Mouse (Mus musculus): ENCODE data around the gene Grb7. TPM values are rescaled to one million over a fixed set of nuclear protein-coding genes. Genes with fewer than 3 reads are reported as not detected.

Grb7 gene
- polyA plus RNA-seq, 1 experiment from 2014 or later: 1.3 TPM

DNA sequence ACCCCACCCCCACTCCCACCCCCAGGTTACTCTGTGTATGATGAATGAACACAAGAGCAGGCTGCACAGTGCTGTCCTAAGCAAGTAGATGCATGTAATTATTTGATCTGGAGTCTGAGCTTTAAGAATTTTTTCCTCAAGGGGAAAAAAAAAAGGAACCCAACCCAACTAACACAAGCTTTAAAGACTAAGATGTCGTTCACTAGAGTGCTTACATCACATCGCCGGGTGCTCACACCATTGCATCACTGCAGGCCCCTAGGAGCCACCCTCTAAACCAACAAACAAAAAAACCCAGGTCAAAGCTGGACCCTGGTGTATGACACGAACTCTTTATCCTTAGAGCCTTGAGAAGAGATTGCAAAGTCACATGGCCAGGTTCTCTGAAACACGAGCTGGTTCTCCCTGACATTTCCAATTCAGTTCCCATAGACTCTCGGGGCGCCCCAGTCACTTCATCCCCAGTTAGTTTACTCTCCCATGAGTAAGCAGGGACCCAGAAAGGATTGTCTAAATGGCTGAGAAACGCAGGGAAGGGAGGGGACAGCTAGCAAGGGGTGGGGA is 27.8 kb downstream of the Grb7 start:
- H3K4me3 ChIP-seq: no peak overlapping the region
- no peak for ATAC-seq (replicated peaks; ENCODE audit: insufficient number of reproducible peaks, insufficient read depth, low FRiP score, low read depth)
- H3K27me3 ChIP-seq: no peaks in the 10 kb centered on the region
- WGBS: 53% methylated on average over 8 of the region's 8 CpGs
- no peak overlapping the region for H3K27ac ChIP-seq
- no peaks in the 10 kb centered on the region for H3K36me3 ChIP-seq
- H3K9me3 ChIP-seq (replicated peaks): no peaks in the 10 kb centered on the region
- H3K9ac ChIP-seq: no peak overlapping the region
- H3K4me2 ChIP-seq: no peak overlapping the region
- H3K4me1 ChIP-seq (replicated peaks): no peaks in the 10 kb centered on the region

DNA sequence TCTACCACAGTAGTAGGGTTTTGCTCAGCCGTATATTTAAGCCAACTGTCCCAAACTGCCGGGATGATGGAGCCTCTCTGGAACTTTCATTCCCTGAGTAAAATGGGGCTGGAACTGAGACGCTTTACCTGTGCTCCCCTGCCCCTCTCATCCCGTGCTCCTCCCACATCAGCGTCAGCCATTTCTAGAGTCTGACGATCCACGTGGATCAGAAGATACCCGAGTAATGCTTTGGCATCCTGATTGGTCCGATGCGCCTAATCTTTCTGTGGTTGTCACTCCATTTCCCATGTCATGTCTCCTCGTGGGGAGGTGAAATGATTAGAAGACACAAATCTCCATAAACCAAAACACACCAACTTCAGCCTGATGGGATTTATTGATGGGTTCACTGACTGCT is 28.8 kb downstream of the Grb7 start:
- Histone ChIP-seq H3K9me3 (replicated peaks) (no peaks in the 10 kb centered on the region), H3K27ac (no peak overlapping the region), H3K4me3 (no peak overlapping the region), H3K4me1 (replicated peaks) (no peaks in the 10 kb centered on the region), H3K9ac (no peak overlapping the region), H3K4me2 (no peak overlapping the region), H3K36me3 (no peaks in the 10 kb centered on the region), H3K27me3 (no peaks in the 10 kb centered on the region)
- 87% methylated on average over 11 of the region's 11 CpGs for WGBS
- no peak for ATAC-seq (replicated peaks; ENCODE audit: insufficient number of reproducible peaks, insufficient read depth, low FRiP score, low read depth)

DNA sequence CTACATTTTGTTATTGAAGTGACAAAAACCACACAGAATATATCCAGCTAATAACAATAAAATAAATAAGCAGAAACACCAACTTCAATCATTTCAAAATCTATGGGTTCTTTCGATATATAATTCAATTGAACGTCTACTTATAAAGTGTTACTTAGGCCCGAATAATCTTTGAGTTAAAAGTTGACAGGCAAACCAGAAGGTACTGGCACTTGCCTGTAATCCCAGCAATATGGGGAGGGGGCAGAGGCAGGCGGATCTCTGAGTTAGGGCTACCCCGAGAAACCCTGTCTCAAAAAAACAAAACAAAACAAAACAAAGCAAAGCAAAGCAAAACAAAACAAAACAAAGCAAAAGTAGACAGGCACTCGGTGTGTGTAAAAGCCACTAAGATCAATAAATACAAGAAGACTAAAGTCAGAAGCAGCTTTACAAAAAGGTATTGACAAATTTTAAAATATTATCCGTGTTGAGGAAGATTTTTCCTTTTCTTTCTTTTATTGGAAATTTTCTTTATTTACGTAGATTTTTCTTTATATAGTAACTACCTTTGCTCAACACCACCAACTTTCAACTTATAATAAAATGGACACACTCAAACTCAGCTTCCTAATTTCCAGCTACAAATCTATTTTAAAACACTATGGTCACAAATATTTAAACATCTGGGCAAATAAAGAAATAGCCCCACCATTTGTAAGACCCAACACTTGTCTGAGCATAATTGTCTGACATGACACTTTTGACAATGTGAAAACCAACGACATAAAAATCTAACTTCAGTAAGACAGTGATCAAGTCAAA is 29.6 kb downstream of the Grb7 start:
- Histone ChIP-seq H3K9me3 (replicated peaks) (no peaks in the 10 kb centered on the region), H3K4me2 (no peak overlapping the region), H3K36me3 (no peaks in the 10 kb centered on the region), H3K9ac (no peak overlapping the region), H3K4me3 (no peak overlapping the region), H3K27me3 (no peaks in the 10 kb centered on the region), H3K4me1 (replicated peaks) (peaks cover 2% of the 10 kb centered on the region; the same call in 1 of the 2 replicates), H3K27ac (no peak overlapping the region)
- 85% methylated on average over 9 of the region's 9 CpGs for WGBS
- no peak for ATAC-seq (replicated peaks; ENCODE audit: insufficient number of reproducible peaks, insufficient read depth, low FRiP score, low read depth)

DNA sequence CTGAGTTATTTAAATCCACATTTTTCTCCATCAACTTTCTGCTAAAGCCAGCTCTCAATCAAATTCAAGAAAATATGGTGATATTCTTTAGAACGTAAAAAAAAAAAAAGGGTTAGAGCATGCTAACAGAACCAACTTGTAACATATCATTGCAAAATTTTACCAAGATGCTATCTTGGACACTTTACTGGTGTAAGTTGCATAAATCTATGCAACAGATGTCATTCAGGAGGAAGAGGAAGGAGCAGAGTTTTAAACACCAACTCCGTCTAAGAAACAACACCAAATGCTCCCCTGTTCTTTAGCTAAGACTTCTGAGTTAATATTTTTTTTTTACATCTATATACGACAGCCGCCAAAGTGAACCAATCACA is 30.2 kb downstream of the Grb7 start:
- no peak overlapping the region for H3K4me3 ChIP-seq
- no peaks in the 10 kb centered on the region for H3K9me3 ChIP-seq (replicated peaks)
- no peak for ATAC-seq (replicated peaks; ENCODE audit: insufficient number of reproducible peaks, insufficient read depth, low FRiP score, low read depth)
- WGBS: 55% methylated on average over 4 of the region's 4 CpGs
- no peak overlapping the region for H3K27ac ChIP-seq
- H3K9ac ChIP-seq: no peak overlapping the region
- H3K36me3 ChIP-seq: no peaks in the 10 kb centered on the region
- no peaks in the 10 kb centered on the region for H3K27me3 ChIP-seq
- H3K4me1 ChIP-seq (replicated peaks): peaks cover 3% of the 10 kb centered on the region; the same call in 1 of the 2 replicates
- no peak overlapping the region for H3K4me2 ChIP-seq

DNA sequence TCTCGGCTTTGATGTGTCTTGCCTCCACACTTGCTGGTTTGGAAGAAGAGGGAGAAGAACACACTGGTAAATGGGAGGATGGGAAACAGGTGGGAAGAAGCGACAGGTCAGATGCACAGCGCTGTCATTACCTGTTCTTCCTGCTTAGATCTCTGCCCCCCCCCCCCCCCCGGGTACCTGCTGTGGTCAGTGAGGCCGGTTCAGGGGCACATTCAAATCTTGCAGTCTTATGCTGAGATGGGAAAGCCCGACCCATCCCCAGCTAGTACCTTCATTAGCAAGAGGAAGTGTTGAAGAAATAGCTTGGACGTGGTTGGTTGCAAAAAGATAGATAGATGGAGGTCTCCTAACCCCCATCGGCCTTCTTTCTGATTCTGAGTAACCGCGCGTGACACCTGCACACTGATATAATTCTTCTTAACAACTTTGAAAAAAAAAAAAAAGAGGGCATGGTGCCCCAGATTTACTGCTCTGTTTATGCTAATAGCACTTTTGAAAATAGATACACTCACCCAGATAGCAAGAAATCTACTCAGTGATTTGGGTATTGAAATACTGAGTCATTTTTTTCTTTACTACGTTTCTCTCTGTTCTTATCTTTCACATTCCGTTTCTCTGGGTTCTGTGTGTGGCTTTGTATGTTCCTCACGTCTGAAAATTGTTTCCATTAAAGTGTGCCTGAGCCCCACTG is 31.0 kb downstream of the Grb7 start:
- H3K9ac ChIP-seq: no peak overlapping the region
- no peaks in the 10 kb centered on the region for H3K9me3 ChIP-seq (replicated peaks)
- no peak overlapping the region for H3K27ac ChIP-seq
- no peak for ATAC-seq (replicated peaks; ENCODE audit: insufficient number of reproducible peaks, insufficient read depth, low FRiP score, low read depth)
- WGBS: 59% methylated on average over 14 of the region's 14 CpGs
- H3K27me3 ChIP-seq: no peaks in the 10 kb centered on the region
- H3K4me3 ChIP-seq: no peak overlapping the region
- no peaks in the 10 kb centered on the region for H3K36me3 ChIP-seq
- no peak overlapping the region for H3K4me2 ChIP-seq
- peaks cover 3% of the 10 kb centered on the region; the same call in 1 of the 2 replicates for H3K4me1 ChIP-seq (replicated peaks)

DNA sequence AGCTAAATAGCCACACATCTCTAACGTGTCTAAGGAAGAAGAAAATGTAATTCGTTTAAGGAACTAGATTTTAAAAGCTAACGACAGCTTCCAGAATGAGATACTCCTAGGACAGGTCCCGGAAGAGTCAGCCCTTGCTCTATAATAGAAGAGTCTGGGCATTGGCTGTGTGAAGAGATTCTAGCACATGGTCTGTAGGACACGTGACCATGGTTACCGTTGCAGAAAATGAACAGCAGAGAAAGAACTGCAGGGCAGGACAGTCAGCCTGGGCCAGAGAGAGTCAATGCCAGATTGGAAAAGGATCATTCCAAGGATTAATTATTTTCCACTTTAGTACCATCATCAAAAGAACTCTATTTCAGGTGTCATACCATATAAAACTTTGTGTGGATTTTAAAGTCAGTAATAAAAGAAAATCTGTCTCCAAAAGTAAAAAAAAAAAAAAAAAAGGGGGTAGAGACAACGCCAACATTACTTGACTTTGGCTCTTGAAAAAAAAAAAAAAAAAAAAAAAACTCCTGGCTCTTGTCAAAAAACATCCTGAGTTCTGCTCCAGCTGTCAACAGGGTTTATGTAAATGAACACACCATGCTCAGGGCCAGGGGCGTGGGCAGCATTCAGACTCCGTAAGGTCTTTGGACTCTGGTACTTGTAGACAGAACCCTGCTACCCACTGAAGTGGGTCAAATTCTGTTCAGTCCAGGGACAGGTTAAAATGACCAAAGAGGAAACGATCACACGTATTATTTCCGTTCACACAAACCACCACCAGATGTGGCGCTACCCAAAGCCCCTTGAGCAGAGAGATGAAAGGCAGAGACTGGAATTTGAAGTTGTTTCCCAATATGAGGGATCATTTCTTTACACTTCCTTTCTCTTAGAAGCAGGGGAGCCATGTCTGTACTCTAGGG is 33.1 kb downstream of the Grb7 start:
- WGBS: 66% methylated on average over 13 of the region's 13 CpGs
- no peak overlapping the region for H3K27ac ChIP-seq
- H3K9me3 ChIP-seq (replicated peaks): no peaks in the 10 kb centered on the region
- no peak overlapping the region for H3K4me3 ChIP-seq
- no peaks in the 10 kb centered on the region for H3K36me3 ChIP-seq
- H3K9ac ChIP-seq: no peak overlapping the region
- H3K27me3 ChIP-seq: no peaks in the 10 kb centered on the region
- H3K4me2 ChIP-seq: no peak overlapping the region
- H3K4me1 ChIP-seq (replicated peaks): peaks cover 3% of the 10 kb centered on the region; the same call in 1 of the 2 replicates
- no peak for ATAC-seq (replicated peaks; ENCODE audit: insufficient number of reproducible peaks, insufficient read depth, low FRiP score, low read depth)

DNA sequence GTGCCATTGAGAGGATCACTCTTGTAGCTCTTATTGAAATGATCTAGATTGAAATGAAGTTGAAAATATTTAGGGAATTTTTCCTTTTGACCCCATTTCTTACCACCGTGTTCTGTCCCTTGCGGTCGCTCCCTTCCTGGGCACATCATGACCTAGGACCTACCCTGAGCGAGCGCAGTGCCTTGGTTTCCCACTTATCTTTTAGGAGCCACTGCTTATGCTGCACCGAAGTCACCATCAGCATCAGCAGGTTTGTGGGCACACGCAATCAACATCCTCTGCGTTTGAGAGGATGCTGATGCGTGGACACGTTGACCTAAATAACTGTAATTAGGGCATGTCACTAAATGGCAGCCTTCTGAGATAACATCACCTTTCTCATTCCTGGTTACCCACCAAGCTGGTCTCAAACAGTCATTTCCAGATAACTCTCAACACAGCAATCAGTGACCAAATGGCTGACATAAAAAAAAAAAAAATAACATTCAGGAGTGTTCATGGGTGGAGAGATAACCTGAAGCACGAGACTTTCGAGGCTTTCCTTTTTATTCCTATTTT is 33.8 kb downstream of the Grb7 start:
- Histone ChIP-seq H3K27me3 (no peaks in the 10 kb centered on the region), H3K9ac (no peak overlapping the region), H3K27ac (no peak overlapping the region), H3K9me3 (replicated peaks) (no peaks in the 10 kb centered on the region), H3K36me3 (no peaks in the 10 kb centered on the region), H3K4me1 (replicated peaks) (peaks cover 3% of the 10 kb centered on the region; the same call in 1 of the 2 replicates), H3K4me3 (no peak overlapping the region), H3K4me2 (no peak overlapping the region)
- 74% methylated on average over 12 of the region's 12 CpGs for WGBS
- ATAC-seq (replicated peaks; ENCODE audit: insufficient number of reproducible peaks, insufficient read depth, low FRiP score, low read depth): no peak

DNA sequence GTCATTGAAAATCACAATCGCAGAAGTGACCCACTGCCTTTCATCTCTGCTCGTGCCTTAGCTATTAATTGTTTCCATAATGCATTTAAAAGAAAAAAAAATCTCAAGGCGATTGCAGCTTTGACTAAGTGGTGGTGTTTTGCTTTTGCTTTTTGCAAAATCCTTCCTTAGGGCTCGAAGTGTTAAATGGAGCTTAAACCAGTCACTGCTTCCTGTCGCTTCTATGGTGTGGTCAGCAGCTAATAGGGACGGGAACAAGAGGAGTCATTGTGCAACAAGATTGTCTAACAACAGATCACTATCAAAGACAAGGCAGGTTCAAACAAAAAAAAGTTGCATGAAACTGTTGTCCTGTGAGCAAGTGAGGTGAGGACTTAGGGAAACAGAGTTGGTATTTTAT is 35.0 kb downstream of the Grb7 start:
- WGBS: 64% methylated on average over 6 of the region's 6 CpGs
- Histone ChIP-seq H3K27ac (no peak overlapping the region), H3K9ac (no peak overlapping the region), H3K27me3 (no peaks in the 10 kb centered on the region), H3K4me1 (replicated peaks) (peaks cover 3% of the 10 kb centered on the region; the same call in 1 of the 2 replicates), H3K4me3 (no peak overlapping the region), H3K4me2 (no peak overlapping the region), H3K36me3 (no peaks in the 10 kb centered on the region), H3K9me3 (replicated peaks) (no peaks in the 10 kb centered on the region)
- ATAC-seq (replicated peaks; ENCODE audit: insufficient number of reproducible peaks, insufficient read depth, low FRiP score, low read depth): no peak

DNA sequence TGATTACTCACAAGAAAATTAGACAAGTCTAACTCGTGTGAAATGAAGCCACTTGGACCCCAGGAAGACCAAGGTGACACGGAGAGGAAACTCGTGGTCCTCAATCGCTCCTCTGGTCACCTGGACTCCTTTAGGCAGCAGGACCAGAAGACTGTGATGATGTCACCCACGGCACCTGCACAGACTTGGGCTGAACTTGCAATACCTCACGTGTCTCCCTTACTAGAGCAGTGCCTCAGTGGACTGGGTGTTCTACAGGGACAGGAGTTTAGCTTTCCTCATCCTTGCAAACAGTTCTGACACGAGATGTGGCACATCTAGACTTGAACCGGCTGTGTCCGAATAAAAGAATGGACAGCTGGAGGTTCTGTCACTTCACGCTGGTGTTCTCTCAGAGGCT is 35.9 kb downstream of the Grb7 start:
- Histone ChIP-seq H3K4me2 (no peak overlapping the region), H3K36me3 (no peaks in the 10 kb centered on the region), H3K4me1 (replicated peaks) (peaks cover 3% of the 10 kb centered on the region; the same call in 1 of the 2 replicates), H3K9me3 (replicated peaks) (no peaks in the 10 kb centered on the region), H3K27me3 (no peaks in the 10 kb centered on the region), H3K9ac (no peak overlapping the region), H3K27ac (no peak overlapping the region), H3K4me3 (no peak overlapping the region)
- no peak for ATAC-seq (replicated peaks; ENCODE audit: insufficient number of reproducible peaks, insufficient read depth, low FRiP score, low read depth)
- WGBS: 75% methylated on average over 10 of the region's 10 CpGs

DNA sequence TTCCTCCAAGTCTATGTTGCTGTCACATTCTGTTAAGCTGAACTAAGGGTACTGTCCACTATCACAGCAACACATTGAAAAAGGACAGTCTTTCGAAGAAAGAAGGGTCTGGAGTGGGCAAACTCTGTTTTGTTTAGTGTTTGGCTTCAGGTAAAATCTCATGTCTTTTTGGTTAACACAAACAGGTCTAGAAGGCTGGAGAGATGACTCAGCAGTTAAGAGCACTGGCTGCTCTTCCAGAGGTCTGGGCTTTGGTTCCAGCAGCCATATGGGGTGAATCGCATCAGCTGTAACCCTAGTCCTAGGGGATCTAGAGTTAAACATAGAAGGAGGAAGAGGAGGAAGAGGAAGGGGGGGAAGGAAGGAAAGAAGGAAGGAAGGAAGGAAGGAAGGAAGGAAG is 39.6 kb downstream of the Grb7 start:
- H3K27ac ChIP-seq: no peak overlapping the region
- ATAC-seq (replicated peaks; ENCODE audit: insufficient number of reproducible peaks, insufficient read depth, low FRiP score, low read depth): no peak
- H3K4me2 ChIP-seq: no peak overlapping the region
- H3K27me3 ChIP-seq: no peaks in the 10 kb centered on the region
- peaks cover 2% of the 10 kb centered on the region; the same call in 1 of the 2 replicates for H3K4me1 ChIP-seq (replicated peaks)
- 82% methylated on average over 2 of the region's 2 CpGs for WGBS
- H3K36me3 ChIP-seq: no peaks in the 10 kb centered on the region
- no peak overlapping the region for H3K9ac ChIP-seq
- no peaks in the 10 kb centered on the region for H3K9me3 ChIP-seq (replicated peaks)
- H3K4me3 ChIP-seq: no peak overlapping the region

Data from heart, embryonic 15.5 days (tissue).